Mouse (Mus musculus): ENCODE results near the gene Tmem60.

Gene Tmem60

DNA sequence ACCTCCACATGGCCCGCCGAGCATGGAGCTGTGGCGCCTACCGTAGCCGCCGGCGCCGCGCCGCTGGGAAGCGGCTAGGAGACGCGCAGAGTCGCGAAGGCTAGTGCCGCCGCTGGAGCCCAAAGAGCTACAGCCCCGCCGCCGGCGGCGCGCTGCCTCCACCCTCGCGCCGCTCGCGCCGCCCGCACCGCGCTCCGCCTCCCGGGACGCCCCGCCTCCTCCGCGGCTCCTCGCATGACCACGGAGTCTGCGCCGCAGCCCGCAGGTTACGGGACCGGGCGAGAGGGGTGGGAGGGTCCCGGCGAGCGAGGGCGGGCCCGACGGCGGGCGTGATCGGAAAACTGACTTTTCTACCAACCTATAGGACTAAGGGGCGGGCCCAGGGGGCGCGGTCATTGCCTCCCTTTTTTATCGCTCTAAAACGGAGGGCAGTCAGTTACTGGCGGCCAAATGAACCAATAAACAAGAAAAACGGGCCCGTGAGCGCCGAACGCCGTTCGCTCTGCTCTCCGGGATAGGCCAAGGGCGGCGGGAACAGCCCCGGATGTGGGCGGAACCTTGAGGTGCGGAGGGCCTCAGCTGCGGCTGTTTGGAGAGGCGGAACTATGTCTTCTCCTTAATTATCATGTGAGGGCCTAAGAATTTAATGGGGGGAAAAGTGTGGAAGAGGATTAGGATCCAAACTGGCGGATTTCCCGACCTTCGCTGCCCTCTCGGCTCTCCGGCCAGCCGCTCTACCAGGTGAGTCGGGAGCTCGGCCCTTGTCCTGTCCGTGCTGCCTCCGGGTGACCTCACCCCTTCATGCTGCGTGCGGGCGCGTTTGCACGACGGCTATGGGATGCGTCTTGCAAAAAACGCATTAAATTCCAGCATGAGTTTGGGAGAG lies at the start of gene Tmem60, which contains the start of gene Phtf2:
Gene Tmem60 (plus strand): TSS at position 277 of the 886 bp plus-strand sequence.
Gene Phtf2 (minus strand): TSS at position 210 of the 886 bp plus-strand sequence.
- DNase-seq = peak; percentile 99

DNA sequence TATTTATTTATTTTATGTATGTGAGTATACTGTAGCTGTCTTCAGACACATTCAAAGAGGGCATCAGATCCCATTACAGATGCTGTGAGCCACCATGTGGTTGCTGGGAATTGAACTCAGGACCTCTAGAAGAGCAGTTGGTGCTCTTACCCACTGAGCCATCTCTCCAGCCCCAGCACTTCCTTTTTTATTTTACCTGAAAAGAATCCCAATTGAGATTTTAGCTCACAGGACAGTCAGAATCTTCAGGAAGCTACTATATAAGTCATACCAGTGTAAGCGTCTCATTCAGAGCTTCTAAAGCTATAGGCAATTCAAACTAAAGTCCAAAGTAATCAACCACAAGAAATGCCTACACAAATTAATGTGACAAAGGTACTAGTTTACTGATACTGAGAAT lies 47.6 kb upstream of the Tmem60 start:
- DNase-seq = no peak

DNA sequence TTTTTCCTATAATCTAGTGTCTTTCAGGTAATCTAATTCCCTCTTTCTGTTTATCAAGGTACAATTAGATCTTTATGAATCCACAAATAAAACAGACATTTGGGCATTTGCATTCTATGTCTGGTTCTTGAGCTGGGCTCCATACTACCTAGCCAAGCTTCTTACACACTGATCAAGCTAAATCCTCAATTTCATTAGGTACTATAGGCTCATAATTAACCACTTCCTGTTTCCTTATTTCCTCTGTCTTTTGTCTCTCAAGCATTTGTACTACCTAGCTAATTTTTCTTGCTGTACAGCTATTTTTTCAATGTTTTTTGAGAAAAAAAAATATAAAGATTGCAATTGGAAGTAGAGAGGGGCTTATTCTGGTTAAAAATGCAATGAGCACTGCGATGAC lies 44.9 kb upstream of the Tmem60 start:
- no peak for DNase-seq

DNA sequence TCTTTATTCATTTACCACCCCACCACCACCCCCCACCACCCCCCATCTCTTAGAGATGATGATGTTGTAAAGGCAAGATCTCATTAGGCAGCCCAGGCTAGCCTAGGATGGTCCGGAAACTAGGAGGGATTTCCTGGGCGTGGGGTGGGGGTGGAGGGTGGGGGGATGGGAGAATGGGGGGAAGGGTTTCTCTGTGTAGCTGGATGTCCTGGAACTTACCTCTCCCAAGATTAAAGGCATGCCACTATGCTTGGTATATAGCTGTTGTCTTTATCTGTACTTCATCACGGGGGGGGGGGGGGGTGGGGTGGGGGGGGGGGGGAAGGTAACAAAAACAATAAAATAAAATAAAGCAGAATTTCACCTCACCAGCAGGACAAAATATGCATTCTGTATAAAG lies 38.6 kb upstream of the Tmem60 start:
- no peak for DNase-seq

DNA sequence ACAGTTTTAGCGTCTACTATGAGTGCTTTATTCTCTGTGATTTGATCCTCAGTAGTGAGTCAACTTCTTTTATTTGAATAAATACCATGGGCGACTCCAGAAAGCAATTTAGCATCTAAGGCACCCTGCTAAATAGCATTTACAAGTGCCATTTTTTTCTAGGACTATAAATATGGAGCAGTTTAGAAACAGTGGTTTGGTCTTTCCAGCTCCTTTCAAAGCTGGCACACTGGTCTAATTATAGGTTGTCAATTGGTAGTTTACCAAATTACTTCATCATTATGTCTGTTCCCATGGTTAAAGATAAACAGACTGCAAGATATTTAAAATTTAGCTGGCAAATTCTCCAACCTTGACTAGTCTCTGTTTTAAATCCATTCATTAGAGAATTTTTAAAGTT lies 38.2 kb upstream of the Tmem60 start:
- DNase-seq = no peak

DNA sequence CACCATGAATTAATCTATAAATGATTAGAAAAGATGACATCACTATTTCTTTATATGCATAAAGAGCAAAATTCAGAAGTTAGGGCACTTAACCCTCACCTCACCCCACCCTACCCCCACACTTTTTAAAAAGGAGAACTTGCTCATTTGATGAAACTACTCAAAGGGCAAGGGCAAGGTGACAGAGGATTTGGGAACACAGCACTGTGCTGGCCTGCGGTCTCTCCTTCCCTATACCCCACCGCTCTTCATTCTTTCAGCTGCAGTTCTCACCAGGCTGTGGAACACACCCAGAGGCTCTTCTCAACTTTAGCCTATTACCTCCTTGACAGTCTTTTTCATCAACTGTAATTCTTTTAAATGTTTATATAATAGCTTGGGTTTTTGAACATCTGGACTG lies 35.0 kb upstream of the Tmem60 start:
- no peak for DNase-seq

DNA sequence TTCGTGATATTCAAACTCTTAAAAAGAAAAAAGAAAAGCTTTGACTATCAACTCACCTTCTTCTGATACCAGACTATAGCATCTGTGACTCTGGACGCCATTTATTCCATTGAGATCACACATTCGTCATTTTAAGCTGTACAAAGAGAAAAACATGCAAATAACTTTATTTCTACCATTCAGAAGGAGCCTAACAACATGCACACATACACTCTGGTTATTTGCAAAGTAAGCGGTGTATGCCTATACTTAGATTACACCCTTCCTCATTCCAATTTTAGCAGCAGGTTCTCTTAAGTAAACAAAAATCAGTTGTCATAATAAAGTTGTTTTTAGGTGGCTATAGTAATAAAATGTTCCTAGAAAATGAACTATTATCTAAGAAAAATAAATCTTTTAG lies 26.9 kb upstream of the Tmem60 start:
- DNase-seq = no peak

DNA sequence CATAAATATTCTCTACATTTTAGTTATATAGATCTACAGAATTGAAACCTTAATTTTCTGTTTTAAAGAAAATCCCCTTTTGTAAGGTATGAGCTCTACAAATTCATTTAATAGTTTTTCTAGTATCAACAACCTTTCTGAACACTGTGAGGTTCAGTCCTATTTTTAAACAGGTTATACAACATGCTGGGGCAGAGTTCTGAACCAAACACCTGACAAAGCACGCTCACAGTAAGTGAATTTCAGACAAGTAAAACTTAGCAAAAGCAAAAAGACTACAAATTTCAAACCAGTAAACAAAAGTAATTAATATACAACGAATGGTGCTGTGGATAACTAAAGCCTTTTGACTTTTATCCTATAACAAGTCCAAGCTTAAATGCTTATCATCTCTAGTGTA lies 23.6 kb upstream of the Tmem60 start:
- no peak for DNase-seq

DNA sequence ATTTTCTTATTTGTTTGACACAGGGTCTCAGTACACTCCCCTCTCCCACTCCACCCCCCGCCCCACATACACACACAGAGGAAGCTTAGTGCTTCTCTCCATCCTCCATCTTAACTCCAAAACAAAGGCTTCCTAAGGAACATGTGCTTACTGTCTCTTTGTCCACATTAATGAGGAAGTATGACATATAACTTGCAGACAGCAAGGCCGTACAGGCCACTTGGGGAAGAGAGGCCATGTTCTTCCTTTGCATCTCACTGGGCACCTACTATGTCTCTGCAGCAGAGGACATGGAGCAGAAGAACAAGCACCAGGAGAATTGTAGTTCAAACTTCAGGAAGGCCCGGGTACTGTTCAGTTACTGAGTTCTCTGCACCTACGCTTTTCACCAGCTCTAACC lies 21.4 kb upstream of the Tmem60 start:
- no peak for DNase-seq

DNA sequence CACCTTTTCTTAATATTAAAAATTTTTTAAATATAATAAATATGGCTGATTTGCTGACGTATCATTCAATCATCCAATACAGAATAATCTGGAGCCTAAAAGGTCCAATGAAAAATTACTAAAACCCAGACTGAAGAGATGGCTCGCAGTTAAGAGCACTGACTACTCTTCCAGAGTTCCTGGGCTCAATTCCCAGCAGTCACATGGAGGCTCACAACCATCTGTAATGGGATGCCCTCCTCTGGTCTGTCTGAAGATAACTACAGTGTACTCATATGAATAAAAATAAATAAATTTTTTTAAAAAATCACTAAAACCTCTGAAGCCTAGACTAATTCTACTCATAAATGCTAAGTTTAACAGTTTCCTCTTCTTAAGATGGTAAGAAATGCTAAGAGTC lies 20.1 kb upstream of the Tmem60 start:
- DNase-seq = no peak

DNA sequence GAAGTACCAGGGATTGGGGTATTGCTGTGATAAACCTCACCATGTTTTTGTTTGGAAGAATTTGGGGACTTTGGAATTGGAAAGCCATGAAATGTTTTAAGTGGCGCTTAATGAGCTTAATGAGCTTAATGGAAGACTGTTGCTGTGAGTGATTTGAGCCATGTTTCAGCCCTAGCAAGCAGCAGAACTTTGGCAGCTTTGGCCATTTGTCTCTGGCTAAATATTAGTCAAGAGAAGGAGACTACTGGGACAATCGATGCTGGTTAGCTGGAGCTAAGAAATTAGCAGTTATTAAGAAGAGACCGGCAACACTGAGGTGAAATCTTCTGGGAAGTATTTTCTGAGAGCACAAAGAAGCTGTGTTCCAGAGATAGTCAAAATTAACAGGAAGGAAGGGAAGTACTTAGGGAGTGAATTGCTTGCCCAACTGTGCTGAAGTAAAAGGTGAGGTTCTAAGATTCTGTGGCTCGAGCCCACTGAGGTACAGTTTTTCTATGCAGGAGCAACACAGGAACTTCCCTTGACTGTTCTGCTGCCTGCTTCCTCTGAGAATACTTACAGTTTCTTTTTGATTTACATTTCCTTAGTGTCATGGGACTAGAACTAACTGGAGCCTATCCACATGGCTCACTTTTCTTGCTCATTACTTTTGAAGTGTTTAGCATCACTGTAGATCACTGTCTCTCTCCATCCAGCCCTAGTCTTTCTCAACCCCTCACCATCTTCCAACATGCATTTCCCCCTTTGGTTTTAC lies 17.6 kb upstream of the Tmem60 start:
- DNase-seq = no peak

DNA sequence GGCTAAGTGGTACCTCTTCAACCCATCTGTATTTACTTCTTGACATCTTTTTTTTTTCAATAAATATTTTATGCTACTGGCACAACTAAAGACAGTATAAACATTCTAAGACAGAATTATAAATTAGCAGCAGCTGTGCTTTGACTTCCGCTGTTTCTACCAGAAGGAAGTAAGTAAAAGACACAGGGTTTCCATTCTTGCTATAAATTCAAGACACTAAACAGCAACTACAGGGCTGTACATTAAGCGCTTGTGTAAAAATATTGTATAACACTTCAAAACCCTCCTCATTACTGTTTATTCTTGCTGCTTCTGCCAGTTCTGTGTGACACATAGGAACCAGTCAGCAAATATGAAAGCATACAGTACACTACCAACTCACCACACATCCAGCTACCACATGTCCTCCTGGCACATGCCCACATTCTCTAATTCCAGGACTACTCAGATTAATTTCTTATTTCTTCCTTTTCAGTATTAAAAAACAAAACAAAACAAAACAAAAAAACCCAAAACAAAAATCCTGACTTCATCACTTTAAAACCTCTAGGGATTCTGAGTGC lies 16.7 kb upstream of the Tmem60 start:
- DNase-seq = no peak

DNA sequence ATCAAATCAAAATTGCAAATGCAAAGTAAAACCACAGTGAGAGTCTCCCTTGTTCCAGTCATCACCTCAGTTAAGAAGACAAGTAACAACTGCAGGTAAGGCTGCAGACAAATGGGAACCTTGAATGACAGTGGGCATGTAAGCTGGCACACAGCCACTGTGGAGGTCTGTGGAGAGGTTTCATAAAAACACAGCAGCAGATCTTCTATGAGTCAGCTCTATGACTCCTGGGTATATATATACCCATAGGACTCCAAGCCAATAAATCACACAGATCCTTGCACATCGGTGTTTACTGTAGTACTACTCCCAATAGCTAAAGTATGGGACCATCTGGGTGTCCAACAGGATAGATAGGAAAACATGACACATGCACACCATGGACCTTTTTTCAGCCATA lies 8.8 kb upstream of the Tmem60 start:
- no peak for DNase-seq

DNA sequence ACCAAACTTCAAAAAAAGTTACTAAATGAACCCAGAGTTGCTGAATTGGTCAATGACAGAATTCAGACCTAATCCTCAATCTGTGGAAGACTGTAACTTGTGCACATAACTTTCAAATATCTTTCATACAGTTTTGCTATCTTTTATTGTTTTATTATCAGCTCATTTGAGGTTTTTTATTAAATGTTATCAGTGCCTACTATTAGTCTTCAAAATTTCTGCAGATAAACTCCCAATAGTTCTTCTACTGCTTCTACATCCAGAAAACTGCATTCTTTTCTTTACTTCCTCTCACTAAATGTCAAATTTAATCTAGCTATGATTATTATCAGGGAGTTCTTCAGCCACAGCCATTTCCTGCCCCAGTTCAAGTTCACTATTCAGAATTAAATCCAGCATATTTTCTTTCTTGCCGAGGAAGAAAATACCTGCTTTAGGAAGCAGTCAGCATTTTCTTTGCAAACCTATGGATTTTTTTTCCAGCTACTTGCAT lies 5.0 kb upstream of the Tmem60 start:
- no peak for DNase-seq

DNA sequence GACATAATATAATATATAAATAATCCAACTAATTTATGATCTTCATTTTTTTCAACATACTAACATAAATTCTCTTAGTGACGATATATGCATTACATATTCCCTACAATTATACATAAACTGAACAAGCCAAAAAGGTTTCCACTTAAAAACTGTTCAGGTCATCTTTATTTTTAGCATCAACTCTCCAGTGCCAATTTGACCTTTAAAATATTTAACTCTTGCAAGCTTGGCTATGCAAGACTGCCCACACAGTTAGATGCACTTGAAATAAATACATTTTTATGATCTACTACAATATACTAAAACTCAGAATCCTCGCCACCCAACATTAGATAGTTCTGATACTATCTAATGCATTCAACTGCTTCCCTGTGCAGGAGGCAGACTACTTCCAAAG lies 1.6 kb upstream of the Tmem60 start:
- no peak for DNase-seq

DNA sequence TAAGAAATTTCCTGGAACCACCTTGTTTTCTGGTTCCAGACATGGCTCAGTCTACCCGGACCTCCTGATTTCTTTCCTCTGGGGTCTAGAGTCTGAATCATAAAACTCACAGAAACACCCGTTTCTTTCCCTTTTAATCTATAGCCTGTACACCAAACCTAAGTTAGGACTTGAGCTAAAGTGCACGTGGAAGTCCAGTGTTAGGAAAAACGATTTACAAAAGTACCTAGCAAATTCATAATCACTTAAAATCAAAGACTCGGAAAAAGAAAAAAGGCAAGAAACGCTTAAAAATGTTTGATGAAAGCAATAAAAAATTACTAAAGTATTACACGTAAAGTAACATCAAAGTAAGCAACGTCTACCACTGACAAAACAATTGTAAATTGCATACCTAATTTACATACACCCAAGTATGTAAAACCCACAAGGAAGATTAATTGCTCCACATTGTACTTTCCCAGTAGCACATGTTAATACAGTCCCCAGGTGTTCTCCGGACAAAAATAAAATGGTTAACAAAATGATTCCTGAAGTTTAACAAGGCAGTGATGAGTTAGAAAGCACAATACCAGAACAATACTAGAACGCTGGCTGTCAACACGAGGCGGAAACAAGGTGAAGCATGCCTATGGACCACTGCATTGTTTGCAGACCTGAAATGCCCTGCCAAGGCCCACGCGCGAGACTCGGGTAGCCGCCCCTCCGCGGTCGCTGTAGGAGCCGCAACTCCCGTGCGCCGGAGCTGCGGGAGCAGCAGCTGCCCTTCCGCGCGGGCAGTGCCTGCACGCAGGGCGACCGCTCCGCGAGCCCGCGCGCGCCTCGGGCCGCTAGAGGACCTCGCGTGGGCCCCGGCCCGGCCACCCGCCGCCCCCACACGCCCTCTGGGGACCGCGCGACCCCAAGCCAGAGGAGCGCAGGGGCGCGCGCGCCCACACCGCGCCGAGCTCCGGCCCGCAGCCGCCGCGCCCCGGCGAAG lies 905 bp upstream of the Tmem60 start:
- DNase-seq = peak; percentile 77

DNA sequence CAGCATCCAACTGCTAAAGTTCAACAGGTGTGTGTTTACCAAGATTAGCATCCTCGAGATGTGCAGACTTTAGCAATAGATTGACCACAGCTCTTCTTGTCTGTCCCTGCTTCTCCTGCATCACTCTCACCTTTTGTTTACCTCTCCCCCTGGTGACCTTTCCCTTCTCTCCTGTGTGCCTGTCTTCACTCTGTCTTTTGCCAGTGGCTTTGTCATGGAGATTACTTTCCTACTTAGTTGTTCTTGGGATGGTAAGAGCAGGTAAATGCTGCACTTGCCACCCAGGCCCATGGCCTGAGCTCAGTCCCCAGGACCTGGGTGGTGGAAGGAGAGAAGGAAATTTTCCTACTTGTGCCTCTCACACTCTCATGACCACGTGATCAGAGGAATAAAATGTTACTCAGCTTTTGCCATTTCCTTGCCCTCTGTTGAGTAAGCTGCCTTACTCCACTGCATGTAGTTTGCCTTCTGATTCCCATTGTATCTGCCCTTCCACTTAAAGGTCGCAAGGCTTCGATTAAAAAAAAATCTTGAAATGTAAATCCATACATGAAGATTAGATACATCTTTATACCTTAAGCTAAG lies 2.1 kb downstream of the Tmem60 start:
- DNase-seq = no peak

DNA sequence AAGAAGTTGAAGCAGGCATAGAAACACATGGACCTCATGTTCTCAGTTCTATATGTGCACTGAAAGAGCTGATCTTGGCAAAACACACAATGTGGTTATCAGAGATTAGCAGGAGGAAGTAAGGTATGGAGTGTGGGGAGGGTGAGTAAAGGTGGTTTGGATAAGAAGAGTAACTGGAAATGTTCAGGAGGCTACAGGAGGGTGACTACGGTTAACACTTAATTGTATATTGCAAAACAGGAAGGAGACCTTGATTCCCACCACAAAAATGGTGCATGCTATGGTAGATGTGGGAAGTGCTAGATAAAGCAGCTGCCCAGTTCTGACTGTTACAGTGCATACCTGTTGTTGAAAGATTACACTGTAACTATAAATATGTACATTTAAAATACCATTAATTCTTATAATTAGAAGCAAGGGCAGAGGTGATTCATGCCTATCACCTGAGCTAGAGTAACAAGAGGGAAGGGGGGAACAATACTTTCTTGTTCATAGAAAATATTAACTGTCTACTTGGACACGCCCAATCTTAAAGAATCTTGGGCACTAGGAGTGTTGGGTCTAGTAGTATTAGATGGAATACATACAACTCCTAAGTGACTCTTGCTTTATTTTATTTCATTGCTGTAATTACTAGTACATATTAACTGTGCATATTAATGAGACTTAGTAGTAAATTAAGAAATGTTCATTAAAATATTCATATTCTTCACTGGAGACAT lies 15.6 kb downstream of the Tmem60 start:
- DNase-seq = no peak

DNA sequence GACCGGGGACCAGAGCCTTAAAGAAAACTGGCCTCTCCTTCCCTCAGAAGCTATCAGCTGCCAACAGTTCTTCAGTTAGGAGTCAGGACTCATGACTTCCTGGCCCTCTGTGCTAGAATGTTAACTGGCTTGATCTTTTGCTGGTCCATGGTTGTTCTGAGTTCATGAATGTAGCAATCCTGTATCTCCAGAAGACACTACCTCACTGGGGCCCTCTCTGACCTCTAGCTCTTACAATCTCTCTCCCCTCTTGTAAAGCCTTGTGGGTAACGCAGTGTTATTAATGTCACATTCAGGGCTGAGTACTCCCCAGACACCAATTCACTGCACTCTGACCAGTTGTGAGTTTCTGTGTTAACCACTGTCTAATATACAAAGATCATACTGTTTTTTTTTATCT lies 22.7 kb downstream of the Tmem60 start:
- no peak for DNase-seq

DNA sequence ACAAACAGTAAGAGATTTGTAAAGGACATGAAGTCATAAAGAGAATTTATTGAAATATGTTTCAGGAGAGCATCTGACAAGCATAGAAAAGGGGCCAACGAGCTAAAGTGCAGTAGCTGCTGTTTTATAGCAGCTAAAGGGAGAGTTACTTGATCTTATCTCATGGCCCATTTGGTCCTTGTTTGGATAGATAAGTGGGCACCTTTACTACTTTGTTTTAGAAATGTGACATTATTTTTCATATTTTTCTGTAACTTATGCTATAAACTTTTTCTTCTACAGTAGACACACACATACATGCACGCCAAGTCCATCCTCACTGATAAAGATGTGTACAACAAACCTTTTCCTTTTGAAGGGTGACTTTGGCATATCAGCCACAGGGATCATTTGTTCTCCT lies 23.4 kb downstream of the Tmem60 start:
- DNase-seq = no peak

DNA sequence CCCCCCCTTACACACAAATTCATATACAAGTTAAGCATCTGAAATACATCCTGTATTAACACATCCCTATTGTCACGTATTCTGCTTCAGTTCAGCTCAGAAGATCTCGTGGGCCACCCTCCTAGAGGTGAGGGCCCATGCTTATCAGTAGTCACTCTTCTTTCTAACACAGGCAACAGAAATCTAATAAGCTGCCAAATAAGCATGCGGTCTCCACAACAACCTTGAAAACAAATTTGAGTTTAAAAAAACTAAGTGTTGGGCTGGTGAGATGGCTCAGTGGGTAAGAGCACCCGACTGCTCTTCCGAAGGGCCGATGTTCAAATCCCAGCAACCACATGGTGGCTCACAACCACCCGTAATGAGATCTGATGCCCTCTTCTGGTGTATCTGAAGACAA lies 24.2 kb downstream of the Tmem60 start:
- no peak for DNase-seq
